Mouse (Mus musculus) CD4-positive, CD25-positive, alpha-beta regulatory T cell, adult 4 months (primary cell): ENCODE data around the gene 1700042G07Rik. TPM values are rescaled to one million over a fixed set of nuclear protein-coding genes. Genes with fewer than 3 reads are reported as not detected.
A peak's percentile ranks its signal among the peaks of the same experiment; 100 is the strongest.
"Not testable (repeated sequence)": the region's sequence is repeated elsewhere in the genome, so short reads cannot be mapped to it uniquely, and the experiment has no call there.

Source experiments
- ATAC-seq: one replicate; pipeline ENCODE4 v1.8.0; 2017
- polyA plus RNA-seq, 2 experiments: library from polyadenylated mRNA; unstranded; fragments of 100-300 nt; shearing (Covaris generic); gene quantifications; one replicate each; pipeline ENCODE4 v1.2.1; 2017

1700042G07Rik gene
- polyA plus RNA-seq, 2 experiments from 2014 or later: not detected

DNA sequence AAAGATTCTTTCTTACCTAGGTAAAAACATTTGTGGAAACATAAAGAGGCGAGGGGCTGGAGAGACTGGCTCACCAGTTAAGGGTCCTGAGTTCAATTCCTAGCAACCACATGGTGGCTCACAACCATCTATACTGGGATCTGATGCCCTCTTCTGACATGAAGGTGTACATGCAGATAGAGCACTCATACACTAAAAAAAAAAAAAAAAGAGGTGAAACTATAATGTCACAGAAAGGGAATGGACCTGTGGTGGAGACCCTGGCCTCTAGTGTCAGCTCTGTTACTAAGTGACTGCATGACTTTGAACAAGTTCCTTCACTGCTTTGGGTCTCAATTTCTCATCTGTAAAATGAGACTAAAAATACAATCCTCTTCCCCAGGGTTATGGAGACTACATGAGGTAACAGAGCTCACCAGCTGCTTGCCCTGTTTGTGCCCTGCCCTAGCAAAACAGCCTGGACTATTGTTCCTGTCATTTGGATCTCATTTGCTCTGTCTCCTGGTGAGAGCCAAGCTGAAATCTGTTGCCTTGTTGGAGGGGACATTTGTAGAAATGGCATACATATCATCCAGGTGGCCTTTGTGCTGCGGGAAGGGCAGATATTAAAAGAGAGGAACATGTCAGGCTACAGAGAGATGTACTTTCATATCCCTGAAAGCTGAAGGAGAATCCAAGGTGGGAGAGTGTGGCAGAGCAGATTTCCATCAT is 42.9 kb downstream of the 1700042G07Rik start:
- ATAC-seq: no peak

DNA sequence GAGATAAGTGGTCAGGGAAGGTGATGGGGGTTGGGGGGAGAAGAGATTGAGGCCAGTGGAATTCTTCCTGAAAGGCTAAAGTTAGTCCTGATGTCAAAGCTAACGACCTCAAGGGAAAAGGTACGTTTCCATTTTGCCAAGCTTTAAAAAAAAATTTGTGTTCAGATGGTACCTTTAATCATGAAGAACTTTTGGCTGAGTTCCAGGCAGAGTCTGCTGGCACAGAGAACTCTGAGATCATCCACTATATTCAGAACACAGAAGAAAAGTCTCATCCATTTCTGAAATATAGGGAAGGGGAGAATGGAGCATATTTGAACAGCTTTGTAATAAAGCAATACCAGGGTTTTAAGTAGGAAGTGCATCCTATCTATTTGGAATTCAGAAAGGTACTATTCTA is 43.9 kb downstream of the 1700042G07Rik start:
- no peak for ATAC-seq

DNA sequence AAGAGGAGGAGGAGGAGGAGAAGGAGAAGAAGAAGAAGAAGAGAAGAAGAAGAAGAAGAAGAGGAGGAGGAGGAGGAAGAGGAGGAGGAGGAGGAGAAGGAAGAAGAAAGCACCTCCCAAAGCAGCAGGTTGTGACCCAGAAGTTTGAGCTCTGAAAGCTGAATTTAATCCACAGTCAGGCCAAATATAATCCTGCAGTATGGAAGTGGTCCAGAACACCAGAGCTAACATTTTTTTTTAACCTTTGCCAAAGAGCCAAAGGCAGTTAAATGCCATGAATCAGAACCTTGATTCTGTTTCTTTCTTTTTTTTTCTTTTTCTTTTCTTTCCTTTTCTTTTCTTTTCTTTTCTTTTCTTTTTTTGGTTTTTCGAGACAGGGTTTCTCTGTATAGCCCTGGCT is 44.5 kb downstream of the 1700042G07Rik start:
- not testable (repeated sequence) for ATAC-seq

DNA sequence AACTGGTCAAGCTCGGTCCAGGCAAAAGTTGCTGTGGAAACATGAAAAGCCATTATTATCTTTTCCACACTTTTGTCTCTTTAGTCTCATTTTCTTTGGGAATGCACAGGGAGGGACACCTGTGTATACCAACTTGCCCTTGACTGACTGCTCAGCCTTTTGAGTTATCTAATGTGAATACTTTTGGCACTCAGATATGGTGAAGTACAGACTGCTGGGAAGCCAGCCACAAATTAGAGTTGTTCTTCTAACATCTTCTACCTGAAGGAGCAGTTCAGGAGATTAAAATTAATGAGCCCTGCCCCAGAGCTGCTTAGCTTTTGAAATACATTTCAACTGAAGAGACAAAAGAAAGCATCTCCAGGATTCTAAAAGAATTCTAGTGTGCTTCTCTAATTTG is 45.9 kb downstream of the 1700042G07Rik start:
- no peak for ATAC-seq

DNA sequence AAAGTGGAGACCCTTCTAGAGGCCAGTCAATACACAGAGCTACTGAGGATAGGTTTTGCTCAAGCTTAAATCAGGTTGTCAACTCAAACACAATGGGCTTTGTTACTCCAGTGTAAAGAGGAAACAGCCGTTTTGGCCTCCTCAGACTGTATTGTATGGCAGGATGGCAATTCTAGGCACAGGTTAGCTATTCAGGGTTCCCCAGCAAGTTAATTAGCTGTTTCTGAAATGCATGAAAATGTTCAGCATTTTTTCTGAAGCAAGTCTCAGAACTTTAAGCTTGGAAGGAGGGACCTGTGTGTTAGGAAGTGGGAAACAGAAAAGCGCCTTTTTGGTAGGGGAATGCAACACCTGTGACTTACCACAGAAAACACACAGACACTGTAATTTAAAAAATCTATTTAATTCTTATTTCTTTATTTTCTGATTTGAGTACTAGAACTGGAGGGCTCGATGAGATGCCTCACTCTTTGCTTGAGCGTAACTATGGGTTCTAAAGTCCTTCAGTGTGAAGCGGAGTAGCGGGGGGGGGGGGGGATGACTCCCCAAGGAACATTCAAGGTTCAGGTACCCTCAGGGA is 47.0 kb downstream of the 1700042G07Rik start:
- no peak for ATAC-seq

DNA sequence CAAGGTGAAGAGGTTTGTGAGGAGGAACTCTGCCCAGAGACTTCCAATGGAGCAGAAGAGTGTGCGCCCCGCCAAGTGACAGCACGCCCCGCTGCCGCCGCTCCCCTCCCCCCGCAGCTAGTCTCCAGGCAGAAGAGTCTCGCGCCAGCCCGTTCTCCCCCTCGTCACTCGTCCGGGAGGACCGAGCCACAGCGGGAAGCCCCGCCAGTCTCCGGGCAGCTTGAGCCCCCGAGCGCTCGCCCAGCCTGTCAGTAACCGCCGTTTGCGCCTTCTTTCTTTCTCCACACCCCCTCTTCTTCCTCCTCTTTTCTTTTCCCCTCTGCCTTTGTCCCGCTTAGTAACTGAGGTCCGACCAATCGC is 47.6 kb downstream of the 1700042G07Rik start:
- peak; percentile 46 for ATAC-seq

DNA sequence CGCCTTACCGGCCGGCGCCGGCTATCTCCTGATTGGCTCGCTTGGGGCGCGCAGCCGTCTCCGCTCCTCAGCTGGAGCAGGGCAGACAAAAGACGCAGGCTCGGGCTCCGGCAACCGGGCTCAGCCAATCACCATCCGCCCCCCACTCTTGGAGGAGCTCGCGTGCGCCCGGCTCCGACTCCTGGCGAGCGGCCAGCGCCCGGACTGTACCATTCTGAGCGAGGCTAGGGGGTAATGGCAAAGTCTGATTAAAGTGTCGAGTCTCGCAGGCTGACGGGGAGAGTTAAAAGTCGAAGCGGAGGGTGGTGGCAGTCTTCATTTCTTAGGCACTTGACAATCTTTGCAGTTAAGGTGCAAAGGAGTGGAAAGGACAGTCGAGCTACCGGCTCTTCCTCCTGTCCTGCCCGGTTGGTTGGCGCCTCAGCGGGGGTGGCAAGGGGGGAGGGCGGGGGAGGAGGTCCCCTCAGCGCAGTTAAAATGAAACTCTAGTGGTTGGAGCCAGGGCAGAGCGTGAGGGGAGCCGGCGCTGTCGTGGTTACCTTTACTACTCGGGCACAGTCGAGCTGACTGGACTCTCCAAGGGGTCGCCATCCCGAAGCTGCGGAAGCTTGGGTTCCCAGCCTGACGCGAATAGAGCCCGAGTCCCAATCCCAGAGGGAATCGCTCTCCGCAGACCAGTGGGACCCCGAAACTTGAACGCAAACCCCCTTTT is 48.1 kb downstream of the 1700042G07Rik start, which contains the start of gene Pik3r3:
Gene Pik3r3, plus strand, starts transcription at position 479 of the 712 bp plus-strand sequence.
- ATAC-seq: peak; percentile 94

DNA sequence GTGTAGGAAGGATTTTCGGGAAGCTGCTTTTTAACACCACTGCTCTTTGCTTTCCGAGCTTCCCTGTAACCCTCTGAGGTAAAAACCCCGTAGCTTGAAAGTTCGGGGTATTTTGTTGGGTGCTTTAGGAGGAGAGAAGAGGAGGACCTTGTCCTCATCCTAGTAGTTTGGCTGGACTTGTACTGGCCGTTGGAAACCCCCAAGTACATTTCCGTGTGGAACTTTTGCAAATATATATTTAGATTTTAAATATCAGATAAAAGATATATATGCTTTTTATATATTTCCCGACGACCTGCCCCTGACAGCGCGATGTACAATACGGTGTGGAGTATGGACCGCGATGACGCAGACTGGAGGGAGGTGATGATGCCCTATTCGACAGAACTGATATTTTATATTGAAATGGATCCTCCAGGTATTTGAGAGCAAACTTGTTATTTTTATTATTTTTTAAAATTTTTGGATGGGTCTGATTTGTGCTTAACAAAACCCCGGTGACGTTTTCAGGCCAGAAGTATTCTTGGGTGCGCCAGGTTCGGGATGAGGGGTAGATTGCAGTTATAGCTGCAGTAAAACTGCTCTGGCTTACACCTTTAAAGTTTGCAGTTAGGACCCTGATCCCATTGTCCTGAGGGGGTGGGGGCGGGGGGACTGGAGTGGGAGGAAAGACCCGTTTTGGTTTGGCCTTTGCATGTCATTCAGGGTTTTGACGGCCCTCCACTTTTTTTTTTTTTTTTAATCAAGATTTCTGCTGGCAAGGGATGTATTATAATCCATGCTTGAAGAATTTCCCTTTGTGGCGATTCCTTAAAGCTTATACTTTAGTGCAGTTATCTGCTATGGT is 49.0 kb downstream of the 1700042G07Rik start:
- no peak for ATAC-seq

DNA sequence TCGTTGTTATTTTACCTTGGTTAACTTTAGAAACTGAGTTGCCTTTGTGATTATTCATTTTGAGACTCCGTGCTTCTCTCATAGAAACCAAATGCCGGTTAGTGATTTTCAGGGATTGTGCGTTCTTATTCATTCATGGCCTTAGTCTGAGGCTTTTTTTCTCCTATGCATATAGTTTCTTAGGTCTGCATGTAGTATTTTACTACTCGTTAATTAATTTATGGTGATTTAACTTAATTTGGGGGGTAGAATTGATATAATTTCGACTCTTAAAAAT is 49.6 kb downstream of the 1700042G07Rik start:
- ATAC-seq: no peak

Other genes with a start within 250 kb of the 1700042G07Rik start
- not detected for gene Dmbx1, start 233.4 kb upstream of the 1700042G07Rik start, polyA plus RNA-seq
- 10 to 100 TPM; 48.1 to 85.6 TPM for gene Faah, start 155.4 kb upstream of the 1700042G07Rik start, polyA plus RNA-seq
- 10 to 100 TPM; 24.1 to 32.9 TPM for gene Nsun4, start 119.5 kb upstream of the 1700042G07Rik start, polyA plus RNA-seq
- gene Uqcrh, start 98.3 kb upstream of the 1700042G07Rik start, polyA plus RNA-seq: 100 to 1,000 TPM; 779 to 910 TPM
- 10 to 100 TPM; 15.7 to 21.8 TPM for gene Lrrc41, start 98.1 kb upstream of the 1700042G07Rik start, polyA plus RNA-seq
- gene Rad54l, start 49.7 kb upstream of the 1700042G07Rik start, polyA plus RNA-seq: 1 to 10 TPM; 4.8 to 7.8 TPM
- 1 to 10 TPM; 6.6 to 10.0 TPM for gene Pomgnt1, start 49.5 kb upstream of the 1700042G07Rik start, polyA plus RNA-seq
- under 1 TPM; 0.39 to 0.61 TPM for gene Lurap1, start 22.0 kb upstream of the 1700042G07Rik start, polyA plus RNA-seq
- under 1 TPM in 1 of 2 experiments, not detected in 1; 0.27 TPM for gene Tspan1, start 5.8 kb upstream of the 1700042G07Rik start, polyA plus RNA-seq
- not detected for gene Gm49337, start within 50 bp of the 1700042G07Rik start, polyA plus RNA-seq
- gene Pik3r3, start 48.2 kb downstream of the 1700042G07Rik start, polyA plus RNA-seq: 1 to 10 TPM; 3.8 to 5.1 TPM